Mouse (Mus musculus): Measurements from ENCODE around the gene Tnnc2. TPM values are rescaled to one million over a fixed set of nuclear protein-coding genes. Genes with fewer than 3 reads are reported as not detected.

Tnnc2 gene
- total RNA-seq, 1 experiment from 2014 or later = 1.6 TPM

DNA sequence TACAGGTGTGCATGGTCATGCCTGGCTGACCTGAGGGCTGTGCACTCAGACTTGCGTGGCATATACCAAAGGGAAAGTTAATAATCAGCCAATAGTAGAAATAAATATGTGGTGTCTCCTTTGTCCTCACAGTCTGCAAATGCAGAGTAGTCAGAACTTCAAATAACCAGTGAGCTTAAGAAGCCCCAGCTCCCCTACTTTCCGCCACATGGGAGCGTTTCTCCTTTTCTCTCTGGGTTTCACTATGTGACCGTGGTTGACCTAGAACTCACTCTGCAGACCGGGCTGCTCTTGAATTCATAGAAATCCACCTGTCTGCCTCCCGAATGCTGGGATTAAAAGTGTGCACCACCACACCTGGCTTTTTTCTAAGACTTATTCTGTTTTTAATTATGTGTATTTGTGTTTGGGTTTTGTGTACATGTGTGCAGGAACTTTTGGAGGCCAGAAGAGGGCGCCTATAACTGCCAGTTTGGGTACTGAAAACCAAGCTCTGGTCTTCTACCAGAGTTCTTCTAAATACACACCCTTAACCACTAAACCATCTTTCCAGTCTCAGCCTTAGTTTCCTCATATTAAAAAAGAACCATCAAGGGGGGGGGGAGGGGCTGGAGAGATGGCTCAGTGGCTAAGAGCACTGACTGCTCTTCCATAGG is 4.3 kb upstream of the Tnnc2 start:
- no peak for ATAC-seq (replicated peaks in 1 of 2; ENCODE audit: insufficient read depth in 1 of 2, low FRiP score in 2 of 2, low TSS enrichment in 1 of 2, low read depth in 1 of 2, poor library complexity in 2 of 2, severe bottlenecking in 2 of 2)

DNA sequence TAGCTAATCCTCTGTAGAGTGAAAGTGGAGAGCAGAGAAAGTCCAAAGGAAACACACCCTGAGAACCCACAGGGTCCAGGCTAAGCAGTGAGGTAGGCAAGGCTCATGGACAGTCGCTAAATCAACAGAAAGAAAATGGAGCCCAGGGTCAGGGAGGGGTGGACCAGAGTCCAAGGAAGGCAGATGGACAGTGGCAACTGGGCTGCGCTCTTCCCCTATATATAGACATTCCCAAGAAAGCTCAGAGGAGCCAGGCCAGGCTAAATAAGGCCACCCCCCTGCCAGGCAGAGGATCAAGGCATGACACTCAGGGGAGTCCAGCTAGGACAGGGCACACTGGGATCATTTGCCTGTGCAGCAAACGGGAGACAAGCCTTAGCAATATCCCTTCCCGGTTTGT is 2.1 kb upstream of the Tnnc2 start:
- no peak for ATAC-seq (replicated peaks in 1 of 2; ENCODE audit: insufficient read depth in 1 of 2, low FRiP score in 2 of 2, low TSS enrichment in 1 of 2, low read depth in 1 of 2, poor library complexity in 2 of 2, severe bottlenecking in 2 of 2)

GRCm38 (mm10) chr2:164778809-164779208 is 958 bp downstream of the Tnnc2 start:
- ATAC-seq (replicated peaks in 1 of 2; ENCODE audit: insufficient read depth in 1 of 2, low FRiP score in 2 of 2, low TSS enrichment in 1 of 2, low read depth in 1 of 2, poor library complexity in 2 of 2, severe bottlenecking in 2 of 2) = no peak

DNA sequence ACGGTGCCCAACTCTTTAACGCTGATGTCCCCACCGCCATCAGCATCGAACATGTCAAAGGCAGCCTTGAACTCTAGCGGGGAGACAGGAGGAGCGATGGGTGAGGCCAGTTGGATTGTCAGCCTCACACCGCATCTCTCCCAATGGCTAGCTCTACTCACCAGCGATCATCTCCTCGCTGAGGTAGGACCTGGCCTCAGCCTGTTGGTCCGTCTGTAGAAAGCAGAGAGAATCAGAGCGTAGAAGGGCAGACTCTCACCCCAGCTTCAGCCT is 1.8 kb downstream of the Tnnc2 start:
- ATAC-seq (replicated peaks in 1 of 2; ENCODE audit: insufficient read depth in 1 of 2, low FRiP score in 2 of 2, low TSS enrichment in 1 of 2, low read depth in 1 of 2, poor library complexity in 2 of 2, severe bottlenecking in 2 of 2) = no peak

- no peak for ATAC-seq (replicated peaks in 1 of 2; ENCODE audit: insufficient read depth in 1 of 2, low FRiP score in 2 of 2, low TSS enrichment in 1 of 2, low read depth in 1 of 2, poor library complexity in 2 of 2, severe bottlenecking in 2 of 2)
These were observed 2.3 kb downstream of the Tnnc2 start for GRCm38 (mm10) chr2:164777246-164778014.

DNA sequence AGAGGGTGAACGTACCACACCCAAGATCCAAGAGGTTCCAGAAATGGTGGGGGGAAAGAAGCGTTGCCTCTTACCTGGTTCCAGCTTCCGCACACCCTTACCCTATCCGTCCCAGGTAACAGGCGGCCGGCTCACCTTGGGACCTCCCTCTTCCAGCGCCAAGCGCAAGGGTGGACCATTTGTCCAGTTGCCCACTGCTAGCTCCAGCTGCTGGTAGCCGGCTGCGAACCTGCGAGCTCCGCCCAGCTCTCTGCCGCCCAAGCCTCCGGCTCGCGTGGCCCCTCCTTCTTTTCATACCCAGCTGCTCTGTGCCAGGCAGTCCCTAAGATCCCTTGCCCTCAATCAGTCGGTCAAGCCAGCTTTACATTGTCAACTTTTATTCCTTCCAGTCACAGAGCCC is 3.0 kb downstream of the Tnnc2 start:
- ATAC-seq (replicated peaks in 1 of 2; ENCODE audit: insufficient read depth in 1 of 2, low FRiP score in 2 of 2, low TSS enrichment in 1 of 2, low read depth in 1 of 2, poor library complexity in 2 of 2, severe bottlenecking in 2 of 2) = no peak

DNA sequence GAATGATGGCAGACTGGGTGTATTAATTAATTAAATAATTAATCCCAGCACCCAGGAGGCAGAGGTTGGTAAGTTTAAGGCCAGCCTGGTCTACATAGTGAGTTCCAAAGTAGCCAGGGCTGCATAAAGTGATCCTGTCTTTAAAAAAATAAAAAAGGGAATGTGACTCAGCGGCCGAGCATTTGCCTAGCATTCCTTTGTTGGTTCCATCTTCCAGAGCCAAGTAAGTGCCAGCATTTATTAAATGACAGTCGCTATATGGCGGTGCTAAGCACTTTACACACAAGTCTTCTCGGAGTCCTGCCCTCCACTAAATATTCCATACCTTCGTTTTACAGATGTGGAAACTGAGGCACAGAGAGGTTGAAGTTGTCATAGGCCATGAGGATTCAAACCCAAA is 3.6 kb downstream of the Tnnc2 start:
- ATAC-seq (replicated peaks in 1 of 2; ENCODE audit: insufficient read depth in 1 of 2, low FRiP score in 2 of 2, low TSS enrichment in 1 of 2, low read depth in 1 of 2, poor library complexity in 2 of 2, severe bottlenecking in 2 of 2) = no peak

GRCm38 (mm10) chr2:164773989-164774364 is 5.8 kb downstream of the Tnnc2 start:
- no peak for ATAC-seq (replicated peaks in 1 of 2; ENCODE audit: insufficient read depth in 1 of 2, low FRiP score in 2 of 2, low TSS enrichment in 1 of 2, low read depth in 1 of 2, poor library complexity in 2 of 2, severe bottlenecking in 2 of 2)

- ATAC-seq (replicated peaks in 1 of 2; ENCODE audit: insufficient read depth in 1 of 2, low FRiP score in 2 of 2, low TSS enrichment in 1 of 2, low read depth in 1 of 2, poor library complexity in 2 of 2, severe bottlenecking in 2 of 2) = no peak
These were observed 6.4 kb downstream of the Tnnc2 start for GRCm38 (mm10) chr2:164773229-164773988.

GRCm38 (mm10) chr2:164771123-164771522 is 8.6 kb downstream of the Tnnc2 start:
- no peak for ATAC-seq (replicated peaks in 1 of 2; ENCODE audit: insufficient read depth in 1 of 2, low FRiP score in 2 of 2, low TSS enrichment in 1 of 2, low read depth in 1 of 2, poor library complexity in 2 of 2, severe bottlenecking in 2 of 2)

DNA sequence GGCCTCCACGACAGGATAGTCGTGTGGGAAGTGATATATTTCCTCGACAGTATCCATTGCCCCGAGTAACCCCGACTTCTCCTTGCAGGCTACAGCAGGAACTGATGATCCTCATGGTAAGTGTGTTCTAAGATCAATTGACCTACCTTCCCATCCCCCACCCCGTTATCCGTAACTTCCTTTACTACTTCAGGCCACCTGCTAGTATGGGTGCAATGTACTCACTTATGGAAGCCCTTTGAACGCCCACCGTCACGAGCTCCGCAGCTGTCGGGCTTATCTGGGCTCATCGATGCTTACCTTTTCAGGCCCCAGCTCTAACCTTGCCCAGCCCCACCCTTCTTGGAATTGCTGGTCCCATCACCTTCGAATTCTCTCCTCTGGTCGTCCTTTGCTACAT is 9.5 kb downstream of the Tnnc2 start:
- ATAC-seq (replicated peaks in 1 of 2; ENCODE audit: insufficient read depth in 1 of 2, low FRiP score in 2 of 2, low TSS enrichment in 1 of 2, low read depth in 1 of 2, poor library complexity in 2 of 2, severe bottlenecking in 2 of 2) = no peak

DNA sequence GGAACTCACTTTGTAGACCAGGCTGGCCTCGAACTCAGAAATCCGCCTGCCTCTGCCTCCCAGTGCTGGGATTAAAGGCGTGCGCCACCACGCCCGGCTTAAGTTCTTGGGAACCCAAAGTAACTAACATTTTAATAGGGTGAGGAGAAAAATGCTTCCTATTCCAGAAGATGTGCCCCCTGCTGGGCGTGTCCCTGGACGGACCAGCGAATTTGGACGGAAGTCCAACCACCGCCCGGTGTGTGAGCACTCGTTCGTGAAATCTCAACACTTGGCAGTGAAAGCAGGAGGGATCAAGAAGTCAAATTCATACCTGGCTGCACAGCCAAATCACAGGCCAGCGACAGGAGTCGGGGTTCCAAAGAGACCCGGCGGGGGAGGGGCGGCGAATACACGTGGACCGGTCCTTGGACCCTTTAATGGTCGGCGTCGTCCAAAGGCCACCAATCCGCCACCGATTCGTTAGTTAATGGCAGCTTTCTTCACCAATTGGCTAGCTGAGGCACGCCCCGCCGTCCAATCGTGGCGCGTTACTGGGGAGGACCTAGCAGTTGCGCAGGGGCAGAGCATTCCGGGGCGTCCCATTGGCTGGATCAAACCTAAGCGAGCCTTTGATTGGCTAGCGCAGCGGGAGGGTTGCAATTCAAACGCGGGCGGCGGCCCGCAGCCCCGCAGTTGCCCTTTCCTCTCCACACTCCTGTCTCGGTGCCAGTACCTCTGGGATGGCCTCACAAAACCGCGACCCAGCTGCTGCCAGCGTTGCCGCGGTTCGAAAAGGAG is 10.3 kb downstream of the Tnnc2 start, which contains the start of gene Ube2c:
TSS of gene Ube2c (plus strand) at position 641 of the 780 bp plus-strand sequence.
- ATAC-seq (replicated peaks in 1 of 2; ENCODE audit: insufficient read depth in 1 of 2, low FRiP score in 2 of 2, low TSS enrichment in 1 of 2, low read depth in 1 of 2, poor library complexity in 2 of 2, severe bottlenecking in 2 of 2) = peak; percentile 99

GRCm38 (mm10) chr2:164767812-164768540 is 11.8 kb downstream of the Tnnc2 start:
- ATAC-seq (replicated peaks in 1 of 2; ENCODE audit: insufficient read depth in 1 of 2, low FRiP score in 2 of 2, low TSS enrichment in 1 of 2, low read depth in 1 of 2, poor library complexity in 2 of 2, severe bottlenecking in 2 of 2) = no peak

- ATAC-seq (replicated peaks in 1 of 2; ENCODE audit: insufficient read depth in 1 of 2, low FRiP score in 2 of 2, low TSS enrichment in 1 of 2, low read depth in 1 of 2, poor library complexity in 2 of 2, severe bottlenecking in 2 of 2) = no peak
These were observed 13.9 kb downstream of the Tnnc2 start for GRCm38 (mm10) chr2:164765841-164766240.

- no peak for ATAC-seq (replicated peaks in 1 of 2; ENCODE audit: insufficient read depth in 1 of 2, low FRiP score in 2 of 2, low TSS enrichment in 1 of 2, low read depth in 1 of 2, poor library complexity in 2 of 2, severe bottlenecking in 2 of 2)
These were observed 17.2 kb downstream of the Tnnc2 start for GRCm38 (mm10) chr2:164762593-164762992.

DNA sequence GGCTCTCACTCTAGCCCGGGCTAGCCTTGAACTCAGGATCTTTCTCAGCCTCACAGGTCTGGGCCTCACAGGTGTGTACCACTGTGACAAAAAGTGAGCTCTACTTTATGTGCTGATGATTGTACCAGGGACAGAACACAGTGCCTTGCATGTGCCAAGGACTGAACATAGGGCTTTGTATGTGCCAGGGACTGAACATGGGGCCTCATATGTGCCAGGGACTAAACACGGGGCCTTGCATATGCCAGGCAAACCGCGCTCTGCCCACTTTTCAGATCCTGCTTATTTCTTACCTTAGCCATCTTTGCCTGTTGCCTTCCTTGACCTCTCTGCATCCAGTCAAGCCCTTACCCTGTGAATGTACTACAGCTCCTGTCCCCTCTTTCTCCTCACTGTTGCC is 17.8 kb downstream of the Tnnc2 start:
- ATAC-seq (replicated peaks in 1 of 2; ENCODE audit: insufficient read depth in 1 of 2, low FRiP score in 2 of 2, low TSS enrichment in 1 of 2, low read depth in 1 of 2, poor library complexity in 2 of 2, severe bottlenecking in 2 of 2) = no peak

- ATAC-seq (replicated peaks in 1 of 2; ENCODE audit: insufficient read depth in 1 of 2, low FRiP score in 2 of 2, low TSS enrichment in 1 of 2, low read depth in 1 of 2, poor library complexity in 2 of 2, severe bottlenecking in 2 of 2) = peak in 1 of 2 experiments; percentile 5; a peak in 1 of 4 replicates
These were observed 18.3 kb downstream of the Tnnc2 start for GRCm38 (mm10) chr2:164761502-164761901.

Data from hematopoietic stem cell, adult 5-6 weeks (primary cell).